Mouse (Mus musculus) heart, embryonic 13.5 days (tissue): ENCODE measurements around the gene Vasp. TPM values are rescaled to one million over a fixed set of nuclear protein-coding genes. Genes with fewer than 3 reads are reported as not detected.
A peak's percentile ranks its signal among the peaks of the same experiment; 100 is the strongest.

Experiments used
- ATAC-seq: fragments of 200-750 bp; cut with Nextera tagmentation; 2 replicates; pipeline ENCODE4 v1.8.0; 2017; ENCODE audit warnings: moderate TSS enrichment; ENCODE audit not compliant: insufficient number of reproducible peaks, low FRiP score, low TSS enrichment; ENCODE audit errors: extremely low read depth
- H3K27ac ChIP-seq: fragments of 300-500 bp; sonication (generic); replicated peaks from 2 replicates; pipeline ENCODE4 v1.5.1; 2015; ENCODE audit warnings: moderate library complexity, mild to moderate bottlenecking, inconsistent platforms
- H3K27me3 ChIP-seq: fragments of 300-500 bp; sonication (generic); replicated peaks from 2 replicates; pipeline ENCODE4 v1.6.1; 2015; ENCODE audit warnings: mild to moderate bottlenecking, inconsistent platforms
- H3K36me3 ChIP-seq: fragments of 300-500 bp; sonication (generic); 2 replicates; pipeline ENCODE4 v1.6.1; 2015; ENCODE audit warnings: mild to moderate bottlenecking, inconsistent platforms
- H3K4me1 ChIP-seq: fragments of 300-500 bp; sonication (generic); 2 replicates; pipeline ENCODE4 v1.6.1; 2015; ENCODE audit warnings: inconsistent platforms
- H3K4me2 ChIP-seq: fragments of 300-500 bp; sonication (generic); 2 replicates; pipeline ENCODE4 v1.6.1; 2015; ENCODE audit warnings: inconsistent platforms, mild to moderate bottlenecking, moderate library complexity
- H3K4me3 ChIP-seq: fragments of 300-500 bp; sonication (generic); 2 replicates; pipeline ENCODE4 v1.5.1; 2015; ENCODE audit warnings: moderate library complexity, mild to moderate bottlenecking, inconsistent platforms
- H3K9ac ChIP-seq: fragments of 300-500 bp; sonication (generic); 2 replicates; pipeline ENCODE4 v1.6.1; 2015; ENCODE audit warnings: inconsistent platforms, mild to moderate bottlenecking, moderate library complexity
- H3K9me3 ChIP-seq: fragments of 300-500 bp; sonication (generic); 2 replicates; pipeline ENCODE4 v1.6.1; 2016; ENCODE audit warnings: inconsistent platforms
- WGBS: fragments of 180-500 bp; shearing (Covaris S2); methylation state at CpG from one replicate; pipeline ENCODE4 v1.1.7; 2015; ENCODE audit warnings: mixed read lengths; 5-methylcytosine and 5-hydroxymethylcytosine counted together
- polyA plus RNA-seq: library from polyadenylated mRNA; unstranded; fragments of >200 nt; fragmentation: Nextera tagmentation; extraction: Ambion mirVana; gene quantifications from 2 replicates; pipeline ENCODE4 v1.2.1, GENCODE M21; 2015

Gene Vasp
- polyA plus RNA-seq = 81.2 and 81.7 TPM in 2 replicates

- 1% methylated on average over 62 of the region's 62 CpGs for WGBS
- H3K27me3 ChIP-seq = 0 out of 2 replicates have a peak, but pooled peaks cover 3% of the 10 kb centered on the region
- H3K4me1 ChIP-seq = peaks cover 40% of the 10 kb centered on the region
- H3K36me3 ChIP-seq = peaks cover 14% of the 10 kb centered on the region
- peak within 1 kb of the TSS; percentile 99 for H3K9ac ChIP-seq
- peak within 1 kb of the TSS; percentile 95 for H3K4me2 ChIP-seq
- H3K27ac ChIP-seq = peak within 1 kb of the TSS; percentile 98
- ATAC-seq = peak; percentile 56
- H3K9me3 ChIP-seq = 0 out of 2 replicates have a peak, but pooled peaks cover 3% of the 10 kb centered on the region
- peak within 1 kb of the TSS; percentile 100 for H3K4me3 ChIP-seq
Observed at GRCm38 (mm10) chr7:19271238-19272172, at the start of gene Vasp. Gene Vasp (minus strand): TSS chr7:19271817.

- Histone ChIP-seq H3K4me2 (peak overlapping the region; percentile 89), H3K27ac (peak overlapping the region; percentile 13; the same call in 1 of the 2 replicates), H3K9ac (peak overlapping the region; percentile 70), H3K4me1 (peaks cover 29% of the 10 kb centered on the region), H3K4me3 (peak overlapping the region; percentile 57), H3K9me3 (no peaks in the 10 kb centered on the region), H3K27me3 (peaks cover 28% of the 10 kb centered on the region), H3K36me3 (no peaks in the 10 kb centered on the region)
- 40% methylated on average over 7 of the region's 7 CpGs for WGBS
- no peak for ATAC-seq
Observed at GRCm38 (mm10) chr7:19320637-19321036, 49.0 kb upstream of the Vasp start.

DNA sequence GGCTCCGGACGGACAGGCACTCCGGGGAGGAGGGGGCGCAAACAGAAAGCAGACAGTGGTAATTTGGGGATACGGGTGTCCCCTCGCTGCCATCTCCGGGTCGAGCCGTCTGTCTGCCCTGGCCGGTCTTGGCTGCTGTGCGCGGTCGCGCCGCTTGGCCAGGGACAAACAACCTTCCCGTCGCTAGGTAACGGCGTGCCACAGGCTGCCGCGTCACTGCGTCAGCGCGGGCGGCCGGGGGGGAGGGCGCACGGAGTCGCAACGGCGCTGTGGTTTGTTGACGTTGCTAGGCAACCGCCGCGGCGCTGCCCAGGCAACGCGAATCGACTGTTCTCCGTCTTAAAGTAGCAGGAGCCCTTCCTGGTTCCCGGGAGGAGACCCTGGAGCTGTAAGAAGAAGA, 48.3 kb upstream of the Vasp start:
- Histone ChIP-seq H3K4me1 (peaks cover 25% of the 10 kb centered on the region), H3K9me3 (no peaks in the 10 kb centered on the region), H3K4me3 (peak overlapping the region; percentile 57), H3K9ac (peak overlapping the region; percentile 83), H3K27ac (peak overlapping the region; percentile 42; the same call in 1 of the 2 replicates), H3K4me2 (peak overlapping the region; percentile 89), H3K27me3 (peaks cover 35% of the 10 kb centered on the region), H3K36me3 (no peaks in the 10 kb centered on the region)
- ATAC-seq = peak; percentile 86
- WGBS = under 1% methylated on average over 40 of the region's 41 CpGs

DNA sequence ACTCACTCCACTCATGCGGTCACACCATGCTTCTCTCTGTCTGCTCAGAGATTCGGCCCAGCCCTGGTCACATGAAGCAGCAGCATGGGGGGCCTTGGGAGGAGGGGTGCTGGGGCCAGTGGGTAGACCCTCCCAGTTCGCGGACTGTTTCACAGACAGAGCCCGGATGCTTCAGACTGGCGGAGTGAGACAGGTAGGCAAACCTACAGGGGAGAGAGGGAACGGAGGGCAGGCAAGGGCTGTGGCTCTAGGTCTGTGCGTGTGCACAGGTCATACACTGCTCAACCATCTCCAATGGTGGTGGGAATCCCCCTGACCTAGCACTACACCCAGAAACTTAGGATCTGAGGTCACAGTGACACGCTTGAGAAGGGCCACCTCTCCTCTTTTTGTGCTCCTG, 47.8 kb upstream of the Vasp start:
- Histone ChIP-seq H3K9me3 (no peaks in the 10 kb centered on the region), H3K36me3 (no peaks in the 10 kb centered on the region), H3K4me1 (peaks cover 25% of the 10 kb centered on the region), H3K4me3 (peak overlapping the region; percentile 57), H3K9ac (peak overlapping the region; percentile 83), H3K4me2 (peak overlapping the region; percentile 89), H3K27me3 (peaks cover 39% of the 10 kb centered on the region), H3K27ac (peak overlapping the region; percentile 42)
- ATAC-seq = no peak; the same call in 1 of the 2 replicates
- 18% methylated on average over 9 of the region's 9 CpGs for WGBS

GRCm38 (mm10) chr7:19318676-19319075, 47.1 kb upstream of the Vasp start:
- H3K4me1 ChIP-seq = peaks cover 25% of the 10 kb centered on the region
- no peak overlapping the region for H3K4me3 ChIP-seq
- WGBS = 71% methylated on average over 7 of the region's 7 CpGs
- no peak overlapping the region for H3K4me2 ChIP-seq
- no peaks in the 10 kb centered on the region for H3K9me3 ChIP-seq
- H3K36me3 ChIP-seq = no peaks in the 10 kb centered on the region
- peaks cover 47% of the 10 kb centered on the region for H3K27me3 ChIP-seq
- H3K9ac ChIP-seq = no peak overlapping the region
- H3K27ac ChIP-seq = no peak overlapping the region
- ATAC-seq = no peak

DNA sequence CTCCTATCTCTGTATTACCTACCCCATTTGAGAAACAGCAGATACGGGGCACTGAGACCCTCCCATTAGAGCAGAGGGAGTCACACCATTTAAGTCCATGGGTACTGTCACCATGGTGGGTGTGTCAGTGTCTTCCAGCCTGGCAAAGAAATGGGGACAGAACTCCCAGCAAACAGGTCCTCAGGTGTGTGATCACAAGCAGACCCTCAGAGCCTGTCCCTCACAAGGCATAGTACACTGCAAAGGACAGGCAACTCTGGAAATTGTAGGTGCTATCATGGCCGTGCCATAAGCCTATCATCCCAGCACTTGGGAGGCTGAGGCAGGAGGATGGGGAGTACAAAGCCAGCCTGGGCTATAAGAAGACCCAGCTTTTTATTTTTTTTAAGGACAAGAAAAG, 46.6 kb upstream of the Vasp start:
- H3K4me3 ChIP-seq = no peak overlapping the region
- H3K4me1 ChIP-seq = peaks cover 25% of the 10 kb centered on the region
- H3K9me3 ChIP-seq = no peaks in the 10 kb centered on the region
- no peaks in the 10 kb centered on the region for H3K36me3 ChIP-seq
- H3K27me3 ChIP-seq = peaks cover 50% of the 10 kb centered on the region
- WGBS = 69% methylated on average over 2 of the region's 2 CpGs
- H3K4me2 ChIP-seq = no peak overlapping the region
- no peak for ATAC-seq
- H3K9ac ChIP-seq = no peak overlapping the region
- no peak overlapping the region for H3K27ac ChIP-seq

- Histone ChIP-seq H3K9me3 (no peaks in the 10 kb centered on the region), H3K9ac (peak overlapping the region; percentile 28), H3K27me3 (peaks cover 53% of the 10 kb centered on the region), H3K4me2 (no peak overlapping the region), H3K36me3 (no peaks in the 10 kb centered on the region), H3K27ac (no peak overlapping the region), H3K4me3 (no peak overlapping the region), H3K4me1 (peaks cover 23% of the 10 kb centered on the region)
- 48% methylated on average over 14 of the region's 14 CpGs for WGBS
- ATAC-seq = no peak
Observed at GRCm38 (mm10) chr7:19316451-19317161, 45.0 kb upstream of the Vasp start.

- no peak for ATAC-seq
- Histone ChIP-seq H3K9me3 (no peaks in the 10 kb centered on the region), H3K27ac (no peak overlapping the region), H3K4me3 (no peak overlapping the region), H3K4me1 (peaks cover 18% of the 10 kb centered on the region), H3K27me3 (peaks cover 53% of the 10 kb centered on the region), H3K9ac (no peak overlapping the region), H3K4me2 (no peak overlapping the region), H3K36me3 (no peaks in the 10 kb centered on the region)
- 45% methylated on average over 5 of the region's 5 CpGs for WGBS
Observed at GRCm38 (mm10) chr7:19314033-19314432, 42.4 kb upstream of the Vasp start.

DNA sequence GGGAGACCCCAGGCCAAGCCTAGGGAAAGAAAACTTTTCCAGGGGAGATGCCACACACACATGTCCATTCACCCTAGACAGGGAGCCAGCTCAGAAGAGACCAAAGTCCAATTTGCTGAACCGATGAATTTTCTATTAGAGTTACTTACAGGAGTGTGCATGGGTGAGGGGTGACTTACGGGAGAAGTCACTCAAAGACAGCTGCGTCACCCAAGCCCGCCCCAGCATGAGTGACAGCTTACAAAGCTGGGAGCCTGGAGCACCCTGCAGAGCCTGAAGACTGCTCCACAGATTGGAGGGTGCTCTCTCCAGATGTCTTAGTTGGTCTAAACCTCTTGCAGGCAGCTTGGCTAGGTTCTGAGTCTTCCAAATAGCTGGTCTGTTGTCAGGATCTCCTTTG, 40.4 kb upstream of the Vasp start:
- Histone ChIP-seq H3K27ac (no peak overlapping the region), H3K4me3 (no peak overlapping the region), H3K4me2 (no peak overlapping the region), H3K4me1 (peaks cover 26% of the 10 kb centered on the region), H3K36me3 (no peaks in the 10 kb centered on the region), H3K9ac (no peak overlapping the region), H3K27me3 (peaks cover 44% of the 10 kb centered on the region), H3K9me3 (no peaks in the 10 kb centered on the region)
- WGBS = 34% methylated on average over 4 of the region's 4 CpGs
- ATAC-seq = no peak

GRCm38 (mm10) chr7:19309884-19310641, 38.4 kb upstream of the Vasp start, which contains the start of gene Fosb:
Gene Fosb (minus strand): TSS chr7:19310051.
- ATAC-seq = peak; percentile 78
- peaks cover 51% of the 10 kb centered on the region for H3K27me3 ChIP-seq
- under 1% methylated on average over 49 of the region's 49 CpGs for WGBS
- H3K9ac ChIP-seq = peak within 1 kb of the TSS; percentile 81
- peak within 1 kb of the TSS; percentile 68 for H3K4me3 ChIP-seq
- H3K4me1 ChIP-seq = peaks cover 24% of the 10 kb centered on the region
- H3K36me3 ChIP-seq = no peaks in the 10 kb centered on the region
- H3K4me2 ChIP-seq = peak within 1 kb of the TSS; percentile 100
- no peaks in the 10 kb centered on the region for H3K9me3 ChIP-seq
- H3K27ac ChIP-seq = peak within 1 kb of the TSS; percentile 78; the same call in 1 of the 2 replicates
